Mouse (Mus musculus) liver, adult 2 months (tissue): Measurements from ENCODE around the gene Gm20388. TPM values are rescaled to one million over a fixed set of nuclear protein-coding genes. Genes with fewer than 3 reads are reported as not detected.

ENCODE experiments used
- DNase-seq: peaks from one replicate; pipeline ENCODE4 v3.0.0-alpha.2; 2011; ENCODE audit warnings: low read depth, low spot score; ENCODE audit errors: extremely low read depth
- H3K27ac ChIP-seq: fragments of 200-500 bp; replicated peaks from 2 replicates; pipeline ENCODE4 v1.5.1; 2012; ENCODE audit warnings: low read depth, mild to moderate bottlenecking, control low read depth, inconsistent platforms, low read length; ENCODE audit not compliant: insufficient read depth
- H3K27me3 ChIP-seq: fragments of 200-500 bp; 2 replicates; pipeline ENCODE4 v1.6.1; 2012; ENCODE audit warnings: mild to moderate bottlenecking, moderate library complexity, low read length, inconsistent platforms; ENCODE audit not compliant: control insufficient read depth, insufficient read depth
- H3K36me3 ChIP-seq: fragments of 200-500 bp; 2 replicates; pipeline ENCODE4 v1.6.1; 2012; ENCODE audit warnings: low read length, inconsistent platforms; ENCODE audit not compliant: control insufficient read depth, insufficient read depth
- H3K4me1 ChIP-seq: fragments of 200-500 bp; 2 replicates; pipeline ENCODE4 v1.6.1; 2011; ENCODE audit warnings: low read length; ENCODE audit not compliant: control insufficient read depth, insufficient read depth
- H3K4me3 ChIP-seq: fragments of 200-500 bp; 2 replicates; pipeline ENCODE4 v1.5.1; 2011; ENCODE audit warnings: low read depth, mild to moderate bottlenecking, control low read depth, low read length, moderate library complexity; ENCODE audit not compliant: insufficient read depth
- H3K79me2 ChIP-seq: fragments of 200-500 bp; 2 replicates; pipeline ENCODE4 v1.6.1; 2012; ENCODE audit warnings: inconsistent platforms, mild to moderate bottlenecking, low read length, moderate library complexity; ENCODE audit not compliant: control insufficient read depth, insufficient read depth
- H3K9ac ChIP-seq: fragments of 200-500 bp; 2 replicates; pipeline ENCODE4 v1.6.1; 2012; ENCODE audit warnings: low read depth, mild to moderate bottlenecking, control low read depth, inconsistent platforms, low read length
- CTCF ChIP-seq: fragments of 200-500 bp; IDR thresholded peaks from 2 replicates; pipeline ENCODE4 v1.5.1; 2011; ENCODE audit warnings: low read depth, low read length, control low read depth
- POLR2A ChIP-seq: fragments of 200-500 bp; IDR thresholded peaks from 2 replicates; pipeline ENCODE4 v1.6.1; 2011; ENCODE audit warnings: low read length, control low read depth; ENCODE audit not compliant: insufficient read depth; ENCODE audit errors: extremely low read depth
- WGBS: fragments of 180-500 bp; shearing (Covaris S2); methylation state at CpG from one replicate; pipeline ENCODE4 v1.1.7; 2018; 5-methylcytosine and 5-hydroxymethylcytosine counted together
- polyA plus RNA-seq: library from polyadenylated mRNA; depleted of rRNA; stranded (reverse); fragments of >200 nt; gene quantifications from 2 replicates; pipeline ENCODE4 v1.2.3, GENCODE M21; 2012
- total RNA-seq: library from RNA; depleted of rRNA; stranded (reverse); fragments of >200 nt; gene quantifications from 2 replicates; pipeline ENCODE4 v1.2.3, GENCODE M21; 2014

The Gm20388 gene
- total and polyA plus RNA-seq, 2 experiments = 6.4 to 19.9 TPM

DNA sequence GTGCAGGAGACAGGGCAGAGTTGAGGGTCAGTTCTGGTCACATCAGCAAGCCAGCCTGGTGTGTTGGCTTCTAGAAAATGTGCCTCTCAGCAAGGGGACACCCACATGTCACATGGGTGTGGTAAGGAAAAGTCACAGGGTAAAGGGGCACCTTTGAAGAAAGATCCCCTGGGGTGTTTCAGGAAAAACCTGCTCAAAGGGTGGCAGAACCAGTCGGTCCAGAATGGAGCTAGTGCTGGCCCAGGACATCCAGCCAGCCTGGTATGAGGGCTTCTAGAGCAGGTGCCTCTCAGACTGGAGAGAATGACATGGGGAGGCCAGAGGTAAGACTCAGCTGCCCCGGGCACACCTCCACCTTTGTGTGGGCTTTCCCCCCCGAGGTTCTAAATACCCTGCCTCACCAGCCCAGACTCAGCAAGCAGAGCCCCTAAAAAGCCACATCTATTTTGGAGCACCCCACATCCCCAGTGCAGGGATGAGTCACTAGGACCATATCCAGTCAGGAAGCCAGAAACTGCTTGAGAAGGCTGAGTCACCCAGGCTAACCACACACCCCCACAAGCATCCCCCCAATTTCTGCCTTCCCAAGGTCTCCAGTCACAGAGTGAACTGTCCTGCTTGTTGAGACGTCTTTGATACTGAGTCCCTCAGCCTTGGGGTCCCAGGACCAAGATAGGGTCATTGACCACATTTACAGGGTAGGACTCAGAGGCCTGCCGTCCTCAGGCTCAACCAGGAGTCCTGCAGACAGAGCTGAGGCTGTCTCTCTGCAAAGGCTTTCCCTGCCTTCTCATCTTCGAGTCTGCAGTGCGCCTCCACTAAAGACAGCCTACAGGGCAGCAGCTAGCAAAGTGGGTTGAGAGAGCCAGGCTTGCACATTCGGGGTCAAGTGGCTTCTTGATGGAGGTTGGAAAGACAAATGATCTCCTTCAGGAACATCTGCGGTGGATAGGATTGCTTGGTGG lies 2445.3 kb downstream of the Gm20388 start:
- WGBS = 74% methylated on average over 9 of the region's 9 CpGs
- Histone ChIP-seq H3K27ac (no peak overlapping the region), H3K36me3 (no peaks in the 10 kb centered on the region), H3K4me1 (no peaks in the 10 kb centered on the region), H3K79me2 (no peaks in the 10 kb centered on the region), H3K4me3 (no peak overlapping the region), H3K27me3 (peaks cover 3% of the 10 kb centered on the region; the same call in 1 of the 2 replicates), H3K9ac (no peak overlapping the region)
- TF ChIP-seq CTCF (no peak), POLR2A (no peak)
- DNase-seq = no peak

DNA sequence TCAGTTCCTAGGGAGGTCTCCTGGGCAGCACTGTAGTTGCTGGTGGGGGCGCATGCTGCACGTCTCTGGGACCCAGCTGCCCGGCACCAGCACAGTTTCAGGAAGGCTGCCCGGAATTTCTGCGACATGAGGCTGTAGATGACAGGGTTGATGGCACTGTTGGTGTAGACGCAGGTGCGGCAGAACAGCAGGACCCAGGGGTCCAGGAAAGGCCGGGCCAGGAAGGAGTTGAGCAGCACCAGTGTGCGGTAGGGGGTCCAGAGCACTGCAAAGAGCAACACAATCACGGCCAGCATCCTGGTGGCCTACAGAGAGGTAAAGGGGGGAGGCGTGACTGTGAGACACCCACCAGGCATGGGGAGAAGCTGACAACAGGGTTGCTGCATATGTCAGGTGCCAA lies 2446.6 kb downstream of the Gm20388 start:
- Histone ChIP-seq H3K27ac (no peak overlapping the region), H3K9ac (no peak overlapping the region), H3K36me3 (no peaks in the 10 kb centered on the region), H3K4me1 (no peaks in the 10 kb centered on the region), H3K27me3 (no peaks in the 10 kb centered on the region), H3K4me3 (no peak overlapping the region), H3K79me2 (no peaks in the 10 kb centered on the region)
- TF ChIP-seq CTCF = no peak
- no peak for DNase-seq
- WGBS = 72% methylated on average over 11 of the region's 11 CpGs

DNA sequence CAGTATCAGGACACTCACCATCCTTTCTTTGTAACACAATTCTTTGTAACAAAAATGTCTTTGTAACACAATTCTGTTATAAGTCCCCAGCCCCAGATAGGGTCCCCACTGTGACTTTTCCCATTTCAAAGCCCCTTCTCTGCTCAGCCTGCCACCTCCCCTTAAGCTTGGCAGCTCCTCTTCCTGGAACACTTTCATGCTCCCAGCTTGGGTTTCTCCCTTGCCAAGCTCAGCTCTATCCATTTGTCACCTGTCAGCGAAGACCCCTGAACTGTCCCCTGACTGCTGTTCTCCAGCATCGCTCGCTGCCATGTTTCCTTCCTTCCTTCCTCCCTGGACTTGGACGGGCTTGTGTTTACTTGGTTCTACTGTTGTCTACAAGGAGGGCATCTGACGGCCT lies 2447.0 kb downstream of the Gm20388 start:
- Histone ChIP-seq H3K4me1 (no peaks in the 10 kb centered on the region), H3K79me2 (no peaks in the 10 kb centered on the region), H3K4me3 (no peak overlapping the region), H3K36me3 (no peaks in the 10 kb centered on the region), H3K9ac (no peak overlapping the region), H3K27ac (no peak overlapping the region), H3K27me3 (no peaks in the 10 kb centered on the region)
- WGBS = 75% methylated on average over 5 of the region's 5 CpGs
- DNase-seq = no peak
- no peak for TF ChIP-seq CTCF
- no peak for TF ChIP-seq POLR2A

DNA sequence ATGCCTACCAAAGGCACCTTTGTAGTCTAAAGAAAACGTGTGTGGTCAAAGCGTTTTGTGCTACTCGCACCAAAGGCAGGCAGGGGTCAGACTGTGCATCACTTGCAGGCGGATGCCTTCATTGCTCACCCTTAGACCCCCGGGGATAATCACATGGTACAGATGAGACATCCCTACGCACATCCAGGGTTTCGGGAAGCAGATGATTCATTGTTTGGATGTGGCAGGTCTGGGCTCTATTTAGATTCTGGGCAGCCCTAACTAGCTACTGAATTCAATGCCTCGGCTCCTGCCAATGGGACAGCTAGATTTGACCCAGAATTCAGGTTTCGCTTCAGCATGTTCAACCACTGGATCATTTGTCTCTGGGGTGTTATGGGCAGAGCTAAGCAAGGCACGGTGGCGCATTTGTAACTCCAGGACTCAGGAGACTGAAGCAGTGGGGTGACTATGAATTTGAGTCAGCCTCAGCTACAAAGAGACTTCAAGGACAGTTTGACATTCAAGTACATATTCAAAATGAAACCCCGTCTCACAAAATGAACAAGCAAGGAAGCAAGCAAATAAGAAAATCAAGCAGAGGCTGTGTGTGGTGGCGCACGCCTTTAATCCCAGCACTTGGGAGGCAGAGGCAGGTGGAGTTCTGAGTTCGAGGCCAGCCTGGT lies 2448.6 kb downstream of the Gm20388 start:
- H3K36me3 ChIP-seq = no peaks in the 10 kb centered on the region
- no peak overlapping the region for H3K27ac ChIP-seq
- no peaks in the 10 kb centered on the region for H3K4me1 ChIP-seq
- H3K27me3 ChIP-seq = no peaks in the 10 kb centered on the region
- no peak for DNase-seq
- no peak overlapping the region for H3K9ac ChIP-seq
- TF ChIP-seq CTCF = no peak
- TF ChIP-seq POLR2A = no peak
- whole genome bisulfite sequencing = 84% methylated on average over 15 of the region's 15 CpGs
- no peak overlapping the region for H3K4me3 ChIP-seq
- H3K79me2 ChIP-seq = no peaks in the 10 kb centered on the region

DNA sequence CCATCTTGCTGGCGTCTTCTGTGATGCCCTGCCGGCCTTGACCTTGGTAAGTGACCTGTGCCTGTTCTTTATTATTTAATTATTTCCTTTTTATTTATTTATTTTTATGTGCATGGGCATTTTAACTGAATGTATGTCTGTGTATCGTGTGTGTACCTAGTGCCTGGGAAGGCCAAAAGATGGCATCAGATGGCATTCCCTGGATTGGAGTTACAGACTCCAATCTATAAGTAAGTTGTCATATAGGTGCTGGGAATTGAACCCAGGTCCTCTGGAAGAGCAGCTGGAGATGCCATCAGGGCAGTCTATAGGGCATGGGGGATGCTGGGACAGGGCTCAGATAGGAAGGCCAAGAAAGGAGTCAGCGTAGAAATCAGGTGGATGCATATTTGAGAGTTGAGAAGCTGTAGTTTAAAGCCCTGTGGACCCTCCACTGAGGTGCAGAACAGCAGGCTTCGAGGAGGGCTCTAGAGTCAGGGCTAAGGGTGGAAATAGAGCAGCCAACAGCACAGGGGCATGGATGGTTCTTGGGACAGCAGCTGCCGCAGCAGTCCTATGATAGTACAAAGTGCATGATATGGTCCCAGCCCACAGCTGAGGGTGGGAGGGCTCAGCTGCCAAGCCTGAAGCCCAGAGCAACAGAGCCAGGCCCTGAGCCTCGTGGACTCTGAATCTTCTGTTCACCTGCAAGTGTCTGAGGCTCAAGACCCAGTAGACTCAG lies 2450.2 kb downstream of the Gm20388 start, which contains the start of gene Trhr2:
Gene Trhr2, minus strand, starts transcription at position 51 of the 721 bp plus-strand sequence.
- no peak for TF ChIP-seq POLR2A
- no peak for TF ChIP-seq CTCF
- H3K79me2 ChIP-seq = no peaks in the 10 kb centered on the region
- 72% methylated on average over 7 of the region's 7 CpGs for WGBS
- H3K4me1 ChIP-seq = no peaks in the 10 kb centered on the region
- no peak within 1 kb of the TSS for H3K9ac ChIP-seq
- no peak within 1 kb of the TSS for H3K27ac ChIP-seq
- DNase-seq = no peak
- H3K36me3 ChIP-seq = no peaks in the 10 kb centered on the region
- H3K4me3 ChIP-seq = no peak within 1 kb of the TSS
- no peaks in the 10 kb centered on the region for H3K27me3 ChIP-seq
